Mouse (Mus musculus) CH12.LX (cell line): ENCODE results near the gene Dync1i1. TPM values are rescaled to one million over a fixed set of nuclear protein-coding genes. Genes with fewer than 3 reads are reported as not detected.

Experiments used
- DNase-seq: peaks from one replicate; pipeline ENCODE4 v3.0.0-alpha.2; 2013; ENCODE audit errors: extremely low read depth
- H3K27ac ChIP-seq: 2 replicates; pipeline ENCODE4 v1.5.1; 2012; ENCODE audit warnings: low read depth, mild to moderate bottlenecking, control low read depth, moderate library complexity; ENCODE audit not compliant: insufficient read depth
- H3K27me3 ChIP-seq: replicated peaks from 2 replicates; pipeline ENCODE3; 2012; ENCODE audit warnings: inconsistent platforms
- H3K36me3 ChIP-seq, 2 experiments: replicated peaks in 1 of 2; 2 replicates each; pipeline versions ENCODE3 to v1.6.1; 2012; ENCODE audit warnings: inconsistent platforms in 1 of 2, low read length in 1 of 2, mild to moderate bottlenecking in 1 of 2, mixed read lengths in 1 of 2, moderate library complexity in 1 of 2; ENCODE audit not compliant: control insufficient read depth in 1 of 2, insufficient read depth in 1 of 2
- H3K4me1 ChIP-seq, 2 experiments: 2 replicates each; pipeline ENCODE4 v1.6.1; 2012; ENCODE audit warnings: inconsistent platforms in 1 of 2, moderate library complexity in 1 of 2; ENCODE audit not compliant: insufficient read depth in 2 of 2, control insufficient read depth in 1 of 2
- H3K4me2 ChIP-seq: 2 replicates; pipeline ENCODE4 v1.6.1; 2012; ENCODE audit warnings: low read depth, mild to moderate bottlenecking, control low read depth; ENCODE audit not compliant: poor library complexity, insufficient read depth, severe bottlenecking
- H3K4me3 ChIP-seq, 3 experiments: fragments of 150-350 bp in 1 of 3; sonication (generic) in 1 of 3; replicated peaks in 1 of 3; 2 replicates each; pipeline versions ENCODE3 to v1.5.1; 2011 to 2012; ENCODE audit warnings: low read depth in 2 of 3, low read length in 2 of 3, mild to moderate bottlenecking in 2 of 3, moderate library complexity in 2 of 3, control low read depth in 1 of 3, improper control_type of control experiment in 1 of 3, inconsistent platforms in 1 of 3, mixed read lengths in 1 of 3; ENCODE audit not compliant: poor library complexity in 1 of 3
- H3K79me2 ChIP-seq: replicated peaks from 2 replicates; pipeline ENCODE4 v1.6.1; 2012; ENCODE audit warnings: mild to moderate bottlenecking, moderate library complexity; ENCODE audit not compliant: control insufficient read depth, poor library complexity, insufficient read depth, severe bottlenecking; ENCODE audit errors: extremely low read depth
- H3K9ac ChIP-seq: 2 replicates; pipeline ENCODE4 v1.6.1; 2012; ENCODE audit warnings: low read depth, mild to moderate bottlenecking, control low read depth, moderate library complexity; ENCODE audit not compliant: insufficient read depth
- H3K9me3 ChIP-seq: replicated peaks from 2 replicates; pipeline ENCODE3; 2012; ENCODE audit warnings: low read length, inconsistent platforms, mixed read lengths
- CHD1 ChIP-seq: IDR thresholded peaks from 2 replicates; pipeline ENCODE4 v1.6.1; 2012; ENCODE audit warnings: low read depth, low read length, improper control_type of control experiment, inconsistent platforms
- E2F4 ChIP-seq: IDR thresholded peaks from 2 replicates; pipeline ENCODE4 v1.6.1; 2011; ENCODE audit warnings: low read depth, low read length, improper control_type of control experiment; ENCODE audit not compliant: insufficient replicate concordance
- EP300 ChIP-seq: IDR thresholded peaks from 2 replicates; pipeline ENCODE4 v1.6.1; 2011; ENCODE audit warnings: low read length, improper control_type of control experiment
- GABPA ChIP-seq: IDR thresholded peaks from 2 replicates; pipeline ENCODE4 v1.6.1; 2012; ENCODE audit warnings: low read depth, low read length, improper control_type of control experiment, inconsistent platforms; ENCODE audit not compliant: insufficient replicate concordance
- HCFC1 ChIP-seq: IDR thresholded peaks from 2 replicates; pipeline ENCODE4 v1.6.1; 2012; ENCODE audit warnings: low read depth, mild to moderate bottlenecking, inconsistent platforms, low read length, improper control_type of control experiment
- KAT2A ChIP-seq: IDR thresholded peaks from 2 replicates; pipeline ENCODE4 v1.6.1; 2012; ENCODE audit warnings: low read length, improper control_type of control experiment, inconsistent platforms; ENCODE audit not compliant: insufficient replicate concordance
- NRF1 ChIP-seq: IDR thresholded peaks from 2 replicates; pipeline ENCODE4 v1.6.1; 2014; ENCODE audit warnings: low read depth, mild to moderate bottlenecking, inconsistent platforms, low read length, improper control_type of control experiment, moderate library complexity
- PAX5 ChIP-seq: IDR thresholded peaks from 2 replicates; pipeline ENCODE4 v1.6.1; 2012; ENCODE audit warnings: low read length, inconsistent platforms, mixed read lengths
- POLR2A ChIP-seq: IDR thresholded peaks from 2 replicates; pipeline ENCODE4 v1.6.1; 2011; ENCODE audit warnings: low read depth, mild to moderate bottlenecking, improper control_type of control experiment, low read length
- RAD21 ChIP-seq: IDR thresholded peaks from 2 replicates; pipeline ENCODE4 v1.6.1; 2011; ENCODE audit warnings: low read depth, mild to moderate bottlenecking, low read length, improper control_type of control experiment, moderate library complexity
- RCOR1 ChIP-seq: conservative IDR thresholded peaks from 2 replicates; pipeline ENCODE4 v1.6.1; 2012; ENCODE audit warnings: low read depth, mild to moderate bottlenecking, inconsistent platforms, low read length, improper control_type of control experiment
- SMC3 ChIP-seq: IDR thresholded peaks from 2 replicates; pipeline ENCODE4 v1.6.1; 2011; ENCODE audit warnings: low read depth, low read length, improper control_type of control experiment
- USF1 ChIP-seq: IDR thresholded peaks from 2 replicates; pipeline ENCODE4 v1.6.1; 2014; ENCODE audit warnings: low read depth, mild to moderate bottlenecking, inconsistent platforms, low read length, improper control_type of control experiment
- USF2 ChIP-seq: conservative IDR thresholded peaks from 2 replicates; pipeline ENCODE4 v1.6.1; 2011; ENCODE audit warnings: low read depth, low read length, improper control_type of control experiment
- ZKSCAN1 ChIP-seq: IDR thresholded peaks from 2 replicates; pipeline ENCODE4 v1.6.1; 2012; ENCODE audit warnings: low read depth, inconsistent platforms, low read length, improper control_type of control experiment, borderline replicate concordance
- ZMIZ1 ChIP-seq: IDR thresholded peaks from 2 replicates; pipeline ENCODE4 v1.6.1; 2012; ENCODE audit warnings: low read depth, mild to moderate bottlenecking, inconsistent platforms, low read length, improper control_type of control experiment
- dilution Hi-C: fragments of 300-500 bp; cut with MboI; formaldehyde crosslinking; loops from 2 replicates; pipeline ENCODE4 v1.14.3; 2020; ENCODE audit warnings: low sequenced_read_pairs; ENCODE audit not compliant: extremely low pct_unique_long_range_greater_than_20kb, extremely low pct_ligation_motif_present
- in situ Hi-C: fragments of 300-500 bp; cut with MboI; formaldehyde crosslinking; loops from 3 replicates; pipeline ENCODE4 v1.14.3; 2019; ENCODE audit warnings: low sequenced_read_pairs, low pct_ligation_motif_present, low pct_unique_long_range_greater_than_20kb, mixed read lengths
- polyA plus RNA-seq: library from polyadenylated mRNA; unstranded; fragments of >175 nt; gene quantifications from 2 replicates; pipeline ENCODE4 v1.2.1, GENCODE M21; 2012; ENCODE audit warnings: low read depth; ENCODE audit not compliant: insufficient read length
- total RNA-seq, 2 experiments: library from RNA; depleted of rRNA; stranded (reverse); fragments of 300-350 nt in 1 of 2; fragments of >200 nt in 1 of 2; gene quantifications; 2 replicates each; pipeline ENCODE4 v1.2.3; 2012 to 2014

Dync1i1 gene
- total and polyA plus RNA-seq, 3 experiments, result not detected

GRCm38 (mm10) chr6:5752128-5752527, 26.7 kb downstream of the Dync1i1 start:
- H3K4me3 ChIP-seq, result no peak overlapping the region
- peaks cover 4% of the 10 kb centered on the region for H3K9me3 ChIP-seq
- H3K36me3 ChIP-seq, result no peaks in the 10 kb centered on the region
- no peaks in the 10 kb centered on the region for H3K79me2 ChIP-seq
- no peak for DNase-seq
- no peak overlapping the region for H3K4me2 ChIP-seq
- H3K9ac ChIP-seq, result no peak overlapping the region
- TF ChIP-seq RAD21, result no peak
- no peak for TF ChIP-seq USF1
- TF ChIP-seq USF2, result no peak
- no peak for TF ChIP-seq ZMIZ1
- TF ChIP-seq KAT2A, result no peak
- no peak for TF ChIP-seq RCOR1
- no peak for TF ChIP-seq CHD1
- TF ChIP-seq SMC3, result no peak
- no peak for TF ChIP-seq PAX5
- TF ChIP-seq ZKSCAN1, result no peak
- TF ChIP-seq GABPA, result no peak
- TF ChIP-seq E2F4, result no peak
- no peak for TF ChIP-seq HCFC1
- peaks cover 0 to 8% of the 10 kb centered on the region in 2 experiments; a peak in 2 of 4 replicates for H3K4me1 ChIP-seq
- no peaks in the 10 kb centered on the region for H3K27me3 ChIP-seq
- H3K27ac ChIP-seq, result no peak overlapping the region
- dilution Hi-C loops, result no loop called here
- in situ Hi-C loops, result no loop called here

- Histone ChIP-seq H3K79me2 (no peaks in the 10 kb centered on the region), H3K27me3 (no peaks in the 10 kb centered on the region), H3K36me3 (no peaks in the 10 kb centered on the region), H3K4me3 (no peak overlapping the region), H3K9ac (no peak overlapping the region), H3K9me3 (no peaks in the 10 kb centered on the region), H3K4me1 (peaks cover 0 to 8% of the 10 kb centered on the region in 2 experiments; a peak in 2 of 4 replicates), H3K4me2 (no peak overlapping the region), H3K27ac (no peak overlapping the region)
- dilution Hi-C loops (no loop called here), in situ Hi-C loops (no loop called here)
- no peak for TF ChIP-seq KAT2A
- TF ChIP-seq POLR2A, result no peak
- TF ChIP-seq NRF1, result no peak
- TF ChIP-seq USF1, result no peak
- no peak for TF ChIP-seq EP300
- DNase-seq, result no peak
These were observed 27.2 kb downstream of the Dync1i1 start for GRCm38 (mm10) chr6:5752617-5753016.
